Mouse (Mus musculus) cerebellum, postnatal 4 days (tissue): ENCODE data around the gene Sorcs2.
A peak's percentile ranks its signal among the peaks of the same experiment; 100 is the strongest.

Experiments used
- DNase-seq, 2 experiments: peaks; one replicate each; pipeline ENCODE4 v3.0.0; 2022; ENCODE audit warnings: low spot score in 2 of 2, mixed read lengths in 1 of 2

The Sorcs2 gene

DNA sequence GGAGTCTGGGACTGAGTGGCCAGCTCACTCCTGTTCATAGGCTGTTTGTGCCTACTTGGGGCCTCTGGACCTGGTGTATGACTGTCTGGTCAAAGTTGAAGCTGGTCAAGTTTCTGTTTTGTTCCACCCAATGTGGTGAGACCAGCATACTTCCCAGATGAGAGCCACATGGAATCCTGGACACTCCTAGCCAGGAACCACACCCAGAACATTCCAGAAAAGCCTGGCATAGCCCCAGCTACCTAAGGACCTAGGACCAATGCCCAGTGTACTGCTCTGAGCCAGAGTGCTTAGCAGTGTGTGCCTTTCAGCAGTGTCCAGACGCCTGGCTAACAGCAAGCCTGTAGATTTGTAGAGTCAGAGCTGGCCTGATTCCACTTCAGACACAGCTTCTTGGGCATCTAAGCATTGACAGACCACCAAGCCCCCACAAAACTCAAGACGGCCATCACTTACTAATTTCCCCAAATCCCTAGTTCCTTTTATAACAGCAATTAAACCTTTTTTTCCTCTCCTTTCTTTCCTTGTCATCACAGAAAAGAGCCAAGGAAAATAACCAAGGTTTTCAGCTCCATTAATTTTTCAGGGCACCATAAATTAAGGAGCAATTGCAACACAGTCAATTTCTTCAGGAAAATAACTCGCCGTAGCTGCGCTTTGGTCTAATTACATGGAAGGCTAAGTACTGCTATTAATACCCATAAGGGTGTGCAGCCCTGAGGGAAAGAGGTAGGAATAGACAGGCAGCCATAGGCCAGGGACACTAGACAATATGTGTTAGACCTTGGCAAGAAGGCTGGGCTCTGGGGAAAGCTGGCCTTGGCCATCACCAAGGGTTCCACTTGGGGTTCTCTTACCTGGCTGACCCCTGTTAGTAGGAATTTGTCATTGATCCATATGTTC, 322.5 kb downstream of the Sorcs2 start:
- DNase-seq: peak in 1 of 2 experiments; percentile 32

DNA sequence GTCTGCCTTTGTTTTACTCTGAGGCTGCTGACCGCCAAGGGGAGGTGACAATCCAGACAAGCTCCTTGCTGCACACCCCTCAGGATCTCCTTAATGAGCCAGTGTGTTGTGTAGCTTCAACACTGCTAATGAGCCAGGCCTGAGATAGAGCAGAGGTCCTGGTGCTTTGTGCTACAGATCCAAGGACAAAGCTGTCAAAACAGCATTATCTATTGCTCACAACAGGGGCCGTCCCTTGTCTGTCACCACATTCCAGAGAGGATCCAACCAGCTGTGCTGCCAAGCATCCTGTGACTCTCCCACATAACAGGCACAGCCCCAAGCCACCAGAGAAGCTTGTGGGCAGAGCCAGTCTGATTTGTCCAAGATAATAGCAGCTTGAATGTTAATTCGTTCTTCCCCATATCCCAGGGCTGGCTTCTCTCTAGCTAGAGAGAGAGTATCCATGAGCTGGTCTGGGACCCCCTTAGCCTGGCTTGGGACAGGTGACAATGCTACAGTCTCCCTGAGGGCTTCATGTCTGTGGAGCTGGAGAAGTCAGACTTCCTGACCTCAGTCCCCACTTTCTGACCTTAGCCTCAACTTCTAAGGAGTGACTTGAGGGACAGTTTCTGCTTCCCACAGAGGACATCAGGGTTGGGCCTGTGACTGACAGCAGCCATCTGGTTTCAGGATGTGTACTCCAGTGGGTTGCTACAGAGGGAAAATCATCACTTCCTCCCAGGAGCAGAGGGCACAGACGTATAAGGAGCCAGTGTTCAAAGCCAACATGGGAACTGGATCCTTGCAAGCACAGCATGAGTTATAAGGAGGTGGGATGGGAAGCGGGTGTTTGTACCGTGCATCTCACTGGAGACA, 328.2 kb downstream of the Sorcs2 start:
- no peak for DNase-seq

DNA sequence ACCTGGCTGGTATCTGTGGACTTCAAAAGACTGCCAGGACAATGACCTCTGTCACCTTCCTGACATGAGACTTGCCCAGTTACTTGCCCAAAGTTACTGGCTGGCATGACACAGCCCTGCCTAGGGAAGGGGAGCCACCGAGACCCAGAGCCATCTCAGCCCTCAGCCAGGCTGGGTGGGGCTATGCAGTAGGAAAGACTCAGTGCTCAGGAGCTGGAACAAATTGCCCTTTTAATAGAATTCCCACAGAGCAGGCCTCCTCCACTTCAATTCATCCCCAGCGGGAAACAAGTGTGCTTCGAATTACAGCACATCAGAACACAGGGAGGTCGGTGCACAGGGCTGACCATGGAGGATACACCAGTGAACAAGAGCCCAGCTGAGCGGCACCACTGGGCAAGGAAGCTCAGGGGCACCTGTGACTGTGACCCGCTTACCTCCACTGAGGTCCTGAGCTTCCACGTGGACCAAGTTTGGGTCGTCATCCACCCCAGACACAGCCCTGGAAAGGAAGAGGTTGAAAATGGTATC, 330.2 kb downstream of the Sorcs2 start:
- DNase-seq: no peak

DNA sequence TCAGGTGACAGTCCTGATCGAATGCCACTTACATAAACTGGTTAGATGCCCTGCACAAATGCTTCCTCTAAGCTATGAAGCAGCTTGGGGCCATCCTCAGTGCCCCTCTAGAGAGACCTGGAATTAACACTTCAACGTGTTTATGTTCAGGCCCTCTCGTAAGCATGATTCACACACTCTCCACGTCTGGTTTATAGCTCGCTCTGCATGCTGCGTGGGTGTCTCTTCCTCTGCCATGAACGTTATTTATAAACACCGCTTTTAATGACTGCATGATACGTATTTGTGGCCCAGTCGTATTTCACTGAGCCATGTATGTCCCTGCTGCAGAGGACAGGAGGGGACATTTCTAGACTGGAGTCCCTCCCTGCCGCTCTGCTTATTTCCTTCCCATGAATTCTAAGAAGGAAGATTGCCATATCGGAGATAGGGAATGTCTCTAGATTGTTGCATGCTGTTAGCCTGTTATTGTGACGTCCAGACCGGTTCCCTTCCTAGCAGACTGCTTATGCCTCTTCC, 340.1 kb downstream of the Sorcs2 start:
- no peak for DNase-seq

DNA sequence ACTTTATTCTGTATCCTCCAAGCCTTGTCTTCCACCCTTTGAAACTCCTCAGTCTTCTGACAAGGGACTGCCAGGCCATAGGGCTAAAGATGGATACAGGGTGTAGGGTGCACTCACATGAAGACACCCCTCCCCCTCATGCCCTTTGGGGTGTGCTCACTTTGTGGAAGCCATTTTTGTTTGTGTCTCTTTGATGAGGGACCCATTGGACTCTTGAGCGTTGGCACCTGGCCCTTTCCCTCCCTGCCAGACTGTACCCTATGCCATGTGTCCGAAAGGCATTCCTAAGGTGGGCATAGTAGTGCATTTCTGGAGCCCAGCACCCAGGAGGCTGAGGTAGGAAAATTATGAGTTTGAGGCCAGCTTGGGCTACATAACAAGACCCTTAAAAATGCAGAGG, 341.0 kb downstream of the Sorcs2 start:
- DNase-seq: no peak

DNA sequence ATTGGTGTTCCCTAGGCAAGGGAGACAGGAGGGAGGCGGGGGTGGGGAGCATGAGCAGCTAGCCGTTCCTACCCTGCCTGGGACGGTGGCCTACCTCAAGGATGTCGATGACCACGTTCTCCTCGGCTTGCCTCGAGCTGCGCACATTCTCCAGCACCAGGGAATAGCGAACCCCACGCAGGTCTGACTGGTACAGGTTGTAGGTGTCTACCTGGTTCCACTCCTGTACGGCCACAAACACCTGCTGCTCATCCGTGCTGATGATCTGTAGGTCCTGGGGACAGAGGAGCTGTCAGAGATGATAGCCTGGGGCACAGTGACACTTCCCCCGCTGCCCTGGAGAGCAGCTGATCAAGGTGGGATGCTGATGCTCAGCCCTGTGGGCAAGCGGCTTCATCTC, 342.1 kb downstream of the Sorcs2 start:
- DNase-seq: no peak

DNA sequence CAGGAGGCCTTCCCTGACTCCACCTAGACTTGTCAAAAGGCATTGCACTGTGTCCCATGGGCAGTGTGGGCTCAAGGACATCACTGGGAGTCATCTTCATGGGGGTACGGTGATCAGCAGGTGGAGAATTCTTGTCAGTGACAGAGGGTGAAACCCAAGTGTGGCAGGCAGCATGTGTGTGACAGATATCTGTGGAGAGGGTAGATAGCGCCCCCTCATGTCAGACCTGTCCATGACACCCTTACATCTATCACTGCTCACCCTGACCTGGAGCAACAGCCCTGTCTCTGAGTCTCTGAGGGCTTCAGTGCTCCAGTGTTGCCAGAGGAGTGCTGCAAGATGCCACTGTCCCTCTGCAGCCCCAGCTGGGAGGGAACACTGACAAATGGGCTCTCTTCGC, 343.4 kb downstream of the Sorcs2 start:
- no peak for DNase-seq

DNA sequence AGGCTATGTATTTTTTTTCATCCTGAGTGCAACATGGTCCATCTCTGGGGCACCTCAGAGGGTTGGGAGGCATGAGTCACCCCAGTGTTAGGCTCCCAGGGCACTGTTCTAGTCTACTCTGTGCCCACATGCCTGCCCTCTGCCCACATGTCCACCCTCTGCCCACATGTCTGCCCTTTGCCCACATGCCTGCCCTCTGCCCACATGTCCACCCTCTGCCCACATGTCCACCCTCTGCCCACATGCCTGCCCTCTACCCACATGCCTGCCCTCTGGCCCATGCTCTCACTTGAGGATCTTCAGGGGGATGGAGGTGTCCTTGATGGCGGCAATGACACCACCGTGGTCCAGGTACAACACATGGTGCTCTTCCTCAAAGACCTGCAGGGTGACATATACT, 354.8 kb downstream of the Sorcs2 start:
- no peak for DNase-seq

DNA sequence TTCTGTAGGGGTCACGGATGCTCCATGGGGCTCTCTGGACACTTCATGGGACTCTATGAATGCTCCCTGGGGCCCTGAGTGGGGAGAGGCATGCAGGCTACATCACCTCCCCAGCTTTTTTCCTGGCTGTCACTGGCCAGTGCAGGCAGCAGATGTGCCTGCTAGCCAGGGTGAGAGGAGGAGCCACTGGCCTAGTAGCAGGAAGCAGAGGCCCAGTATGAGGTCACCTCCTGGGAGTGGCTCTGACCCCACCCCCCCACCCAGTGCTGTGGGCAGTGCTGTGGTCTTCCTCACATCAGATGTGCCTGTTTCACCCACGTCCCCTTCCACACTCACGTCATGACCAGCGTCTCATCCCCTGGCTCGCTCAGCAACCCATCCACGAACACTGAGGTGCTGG, 356.2 kb downstream of the Sorcs2 start:
- DNase-seq: no peak

DNA sequence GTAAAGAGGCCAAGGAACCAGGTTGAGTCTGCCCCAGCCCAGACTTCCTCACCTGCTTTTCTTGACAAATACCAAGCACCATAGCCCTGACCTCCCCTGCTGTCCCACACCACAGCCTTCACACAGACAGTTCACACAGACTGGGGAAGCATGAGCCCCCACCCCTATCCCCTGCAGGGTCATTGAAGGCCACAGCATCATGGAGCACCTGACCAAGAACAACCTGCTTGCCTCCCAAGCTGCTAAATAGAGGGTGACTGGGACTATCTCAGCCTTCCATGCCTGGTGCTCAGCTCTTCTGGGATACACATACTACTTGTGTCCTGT, 356.7 kb downstream of the Sorcs2 start:
- DNase-seq: no peak

DNA sequence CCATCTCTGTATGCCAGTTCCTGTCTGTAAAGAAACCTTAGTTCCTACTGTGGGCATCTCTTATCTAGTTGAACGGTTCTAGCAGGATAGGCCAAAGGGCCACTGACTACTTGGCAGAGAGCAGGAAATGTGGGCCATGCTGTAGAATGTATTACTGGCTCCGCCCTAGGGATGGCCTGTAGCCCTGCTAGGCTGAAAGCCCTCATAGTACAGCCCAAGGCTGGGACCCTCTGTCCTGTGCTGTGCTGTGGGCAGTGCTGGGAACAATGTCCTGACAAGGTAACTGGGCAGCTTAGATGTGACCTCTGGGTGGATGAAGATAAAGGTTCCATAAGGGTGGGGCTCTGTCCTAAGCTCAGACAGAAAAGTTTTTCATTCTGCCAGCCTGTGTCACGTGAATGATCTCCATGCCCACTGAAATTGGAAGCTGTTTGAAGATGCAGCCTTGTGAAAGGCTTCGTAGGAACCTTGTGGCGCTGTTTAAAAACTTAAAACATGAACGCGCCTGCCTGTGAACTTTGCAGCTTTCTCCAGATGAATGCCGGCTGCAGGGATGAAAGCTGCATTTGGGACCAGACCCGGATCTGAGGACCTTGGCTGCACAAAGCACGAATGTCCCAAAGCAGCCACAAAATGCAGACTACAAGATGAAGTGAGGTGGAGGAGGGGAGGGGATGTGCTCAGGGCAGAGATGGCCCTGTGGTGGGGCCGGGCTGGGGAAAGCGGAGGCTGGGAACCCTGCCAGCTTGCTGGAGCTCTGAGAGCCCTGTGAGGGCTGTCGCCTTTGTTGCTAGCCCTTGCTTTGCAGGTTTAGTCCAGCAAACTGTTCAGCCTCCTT, 357.3 kb downstream of the Sorcs2 start:
- DNase-seq: peak in 1 of 2 experiments; percentile 72

DNA sequence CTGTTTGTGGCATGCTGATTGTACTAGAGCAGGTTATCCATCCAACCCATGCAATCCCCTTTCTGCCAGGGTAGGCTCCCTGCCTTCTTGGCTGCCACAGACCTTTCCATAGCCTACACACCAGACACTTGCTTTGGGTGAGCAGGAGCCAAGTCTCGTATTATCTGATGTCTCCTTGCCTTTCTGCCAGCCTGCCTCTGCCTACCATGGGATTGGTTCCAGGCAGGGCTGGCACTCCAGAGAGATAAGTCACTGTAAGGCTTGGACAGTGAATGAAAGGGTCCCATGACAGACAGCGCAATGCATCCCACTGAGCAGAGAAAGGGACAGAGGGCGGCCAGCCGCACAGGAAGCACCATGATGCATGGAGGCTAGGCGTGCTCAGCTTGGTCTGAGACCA, 358.3 kb downstream of the Sorcs2 start:
- no peak for DNase-seq

DNA sequence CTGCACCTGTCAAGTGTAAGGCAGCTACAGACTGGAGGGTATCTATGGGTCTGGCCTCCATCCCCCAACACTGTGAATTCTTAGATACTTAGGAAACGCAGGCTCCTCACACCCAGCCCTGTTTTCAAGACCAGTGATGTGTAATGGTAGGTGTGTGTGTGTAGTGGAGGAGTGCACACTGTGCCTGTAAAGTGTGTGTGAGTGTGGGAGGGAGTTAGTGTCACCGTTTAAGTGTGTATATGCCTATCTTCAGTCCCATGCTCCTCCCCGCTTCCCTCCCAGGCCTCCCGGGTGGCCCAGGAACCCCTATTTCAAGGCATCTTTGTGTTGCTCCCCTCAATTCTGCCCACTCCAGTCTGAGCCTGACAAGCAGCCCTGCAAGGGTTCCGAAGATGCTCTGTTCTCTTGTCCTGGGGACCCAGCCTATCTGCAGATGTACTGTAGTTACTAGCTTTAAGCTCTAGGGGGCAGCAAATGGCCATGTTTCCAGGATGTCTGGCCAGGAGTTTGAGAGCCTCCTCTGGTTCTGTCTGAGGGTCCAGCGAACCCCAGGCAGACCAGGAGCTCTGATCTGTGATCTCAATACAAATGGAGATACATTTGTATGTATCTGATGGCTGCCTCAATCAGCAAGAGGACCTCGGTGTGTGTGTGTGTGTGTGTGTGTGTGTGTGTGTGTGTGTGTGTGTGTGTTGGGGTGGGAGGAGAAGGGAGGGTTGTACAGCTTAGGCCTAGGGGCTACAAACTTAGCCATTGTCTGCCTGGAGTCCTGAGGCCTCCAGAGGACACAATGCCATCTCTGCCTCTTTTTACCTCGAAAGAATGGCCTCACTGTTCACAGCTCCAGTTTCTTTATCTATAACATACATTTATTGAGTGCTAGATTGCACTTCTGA, 364.2 kb downstream of the Sorcs2 start:
- DNase-seq: peak in 1 of 2 experiments; percentile 60

DNA sequence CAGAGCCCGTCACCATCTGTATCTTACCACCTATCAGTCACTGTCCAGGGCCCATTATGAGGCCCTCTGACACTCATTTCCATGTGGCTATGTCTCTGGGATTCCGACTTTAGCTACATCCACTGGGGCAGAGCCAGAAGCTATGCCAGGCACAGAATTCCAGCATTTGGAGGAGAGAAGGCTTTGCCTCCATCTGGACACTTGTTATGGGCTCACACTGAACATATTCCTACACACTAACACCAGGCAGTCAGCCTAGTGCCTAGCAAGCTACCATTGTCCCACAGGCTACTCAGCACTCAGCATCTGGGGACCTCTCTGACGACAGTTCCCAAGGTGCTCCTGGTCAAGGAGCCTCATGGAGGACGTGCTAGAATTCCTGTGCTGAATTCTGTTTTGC, 372.9 kb downstream of the Sorcs2 start:
- DNase-seq: no peak

DNA sequence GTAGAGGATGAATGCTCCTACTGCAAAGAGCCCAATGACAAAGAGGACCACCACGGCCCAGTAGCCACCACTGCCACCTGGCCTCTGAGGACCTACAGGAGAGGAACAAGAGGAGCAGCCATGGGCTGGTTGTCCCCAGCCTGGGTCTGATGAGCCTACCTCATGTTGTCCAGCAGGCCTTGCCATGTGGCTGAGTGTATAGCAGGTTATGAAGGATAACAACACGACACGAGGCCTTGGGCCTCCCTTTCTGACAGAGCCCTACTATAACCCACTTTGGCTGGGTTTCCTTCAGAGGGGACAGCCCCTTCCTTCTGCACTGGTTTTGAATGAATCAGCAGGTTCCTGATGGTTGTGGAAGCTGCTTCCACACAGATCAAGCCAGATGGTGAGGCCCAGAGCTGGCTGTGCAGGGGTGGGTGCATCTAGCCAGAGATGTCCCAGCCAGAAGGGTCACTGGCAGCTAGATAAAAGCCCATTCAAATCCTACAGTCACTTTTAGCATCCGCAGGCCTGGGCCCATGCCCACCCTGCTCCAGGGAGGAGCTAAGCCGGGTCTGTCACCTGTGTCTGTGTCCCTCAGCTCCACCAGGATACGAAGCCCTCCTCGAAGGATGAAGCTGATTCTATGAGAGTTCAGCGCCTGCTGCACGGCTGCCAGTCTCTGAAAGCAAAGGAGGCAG, 373.8 kb downstream of the Sorcs2 start:
- DNase-seq: no peak

DNA sequence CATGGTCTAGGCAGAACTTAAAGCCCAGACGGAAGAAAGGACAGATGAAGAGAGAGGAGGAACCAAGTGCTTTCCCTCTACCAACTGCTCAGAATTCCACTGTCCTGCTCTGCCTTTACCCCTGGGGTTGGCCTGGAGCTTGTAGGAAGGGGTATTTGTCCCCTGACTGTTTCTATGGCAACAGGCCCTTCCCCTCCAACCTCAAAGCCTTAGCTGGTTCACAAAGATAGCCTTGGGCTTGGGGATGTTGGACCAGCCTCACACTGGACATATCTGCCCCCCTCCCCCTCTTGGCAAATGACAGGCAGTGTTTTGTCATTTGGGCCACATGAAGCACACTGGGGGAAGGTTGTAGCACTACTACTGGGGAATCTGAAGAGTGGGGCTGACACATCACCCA, 375.6 kb downstream of the Sorcs2 start:
- DNase-seq: no peak

DNA sequence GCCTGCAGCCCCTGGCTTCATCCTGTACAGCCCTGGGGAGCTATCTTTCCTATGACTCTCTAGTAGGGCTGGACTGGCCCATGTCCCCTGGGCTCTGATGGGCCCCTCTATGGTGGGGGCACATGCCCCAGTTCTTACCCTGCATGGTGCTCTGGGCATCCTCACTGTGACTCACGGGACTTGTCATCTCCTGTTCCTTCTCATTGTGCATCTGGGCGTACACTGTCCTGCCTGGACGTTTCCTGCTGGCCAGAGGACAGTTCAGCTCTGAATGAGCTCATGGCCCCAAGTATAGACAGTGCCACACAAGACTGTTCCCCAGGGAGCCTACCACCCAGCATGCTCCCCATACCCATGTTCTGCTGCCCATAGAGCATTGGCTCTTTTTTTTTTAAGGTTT, 376.8 kb downstream of the Sorcs2 start:
- no peak for DNase-seq

DNA sequence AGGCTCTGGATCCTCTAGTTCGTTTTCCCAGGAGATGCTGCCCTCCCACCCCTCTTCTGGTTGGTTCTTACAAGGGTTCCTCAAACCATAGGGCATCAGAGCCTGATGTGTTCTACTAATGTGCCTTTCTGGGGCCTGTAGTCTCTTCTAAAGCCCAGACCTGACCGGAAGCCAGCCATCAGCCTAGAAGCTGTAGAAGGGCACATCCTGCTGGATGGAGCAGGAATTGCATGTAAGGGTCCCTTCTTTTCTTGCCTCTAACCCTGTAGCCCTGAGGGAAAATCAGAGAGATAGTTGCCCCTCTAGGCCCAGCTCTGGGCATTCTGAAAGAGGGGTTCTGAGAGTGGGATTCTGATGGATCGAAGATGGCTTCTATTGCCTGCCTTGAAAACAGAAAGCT, 379.6 kb downstream of the Sorcs2 start:
- no peak for DNase-seq

DNA sequence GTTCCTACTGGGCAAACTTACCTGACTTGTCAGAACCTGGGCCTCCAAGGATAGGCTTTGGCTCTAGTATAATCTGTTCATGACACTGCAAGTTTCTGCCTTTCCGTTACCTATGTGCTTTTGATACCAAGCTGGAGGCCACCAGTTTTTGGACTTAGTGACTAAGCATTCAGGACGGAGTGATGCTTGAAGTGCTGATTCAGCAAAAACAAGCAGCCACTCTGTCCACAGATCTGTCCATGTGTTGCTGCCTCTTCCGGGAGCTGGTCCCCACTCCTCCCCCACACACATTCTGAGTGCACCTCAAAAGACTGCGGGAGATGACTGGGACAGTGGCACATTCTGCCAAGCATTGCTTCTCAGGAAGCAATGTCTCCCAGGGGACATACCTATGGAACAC, 388.5 kb downstream of the Sorcs2 start:
- no peak for DNase-seq

DNA sequence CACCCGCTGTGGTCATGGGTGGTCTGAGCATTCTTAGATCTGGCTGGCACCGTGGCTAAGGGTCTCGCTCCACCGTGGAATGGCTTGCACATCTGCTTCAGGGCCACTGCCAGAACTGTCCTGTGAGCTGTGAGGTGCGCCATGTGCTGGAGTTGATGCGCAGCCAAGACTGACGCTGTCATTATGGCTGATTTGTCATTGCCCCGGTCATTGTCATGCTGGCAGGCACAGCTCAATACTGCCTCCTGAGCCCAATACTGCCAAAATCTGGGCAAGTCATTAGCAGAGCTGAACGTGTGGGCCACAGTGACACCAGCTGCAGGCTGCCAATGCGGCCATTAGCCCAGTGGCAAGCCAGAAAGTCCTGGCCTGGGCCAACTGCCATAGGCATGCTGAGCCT, 390.3 kb downstream of the Sorcs2 start:
- peak in 1 of 2 experiments; percentile 75 for DNase-seq
